Mouse (Mus musculus): ENCODE measurements around the gene Serping1. TPM values are rescaled to one million over a fixed set of nuclear protein-coding genes. Genes with fewer than 3 reads are reported as not detected.

The Serping1 gene
- total and polyA plus RNA-seq, 3 experiments, result not detected

DNA sequence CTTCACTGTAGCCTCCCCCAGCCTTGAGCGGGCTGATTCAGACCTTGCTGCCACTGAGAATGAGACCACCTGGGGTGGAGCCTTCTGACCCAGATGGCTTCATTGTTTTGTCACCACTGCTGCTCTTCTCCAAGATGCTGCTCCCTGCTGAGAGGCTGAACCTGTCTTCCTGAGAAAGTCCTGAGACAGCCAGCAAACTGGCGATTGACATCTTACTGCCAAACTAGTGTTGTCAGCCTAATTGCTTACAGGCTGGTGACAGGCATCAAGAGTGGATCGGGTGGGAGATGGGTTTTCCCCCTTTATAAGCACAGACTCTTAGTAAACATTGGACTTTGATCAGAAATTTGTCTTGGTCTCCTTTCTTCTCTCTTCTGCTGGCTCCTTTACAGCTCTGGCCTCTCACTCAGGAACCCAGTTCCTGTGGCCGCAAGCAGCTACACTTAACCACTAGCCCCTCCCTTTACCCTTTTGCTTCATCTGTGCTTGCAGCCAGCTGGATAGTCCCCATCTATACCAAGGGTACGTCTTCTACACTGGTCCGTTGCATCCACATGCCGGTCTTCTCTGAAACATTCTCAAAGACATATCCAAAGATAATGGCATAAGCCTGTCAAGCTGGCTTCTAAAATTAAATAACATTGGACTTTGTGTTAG lies 18.1 kb downstream of the Serping1 start:
- TF ChIP-seq RAD21 (IDR thresholded peaks at IDR 0.05; ENCODE audit: low read depth, low read length) (no peak), MAFK (IDR thresholded peaks at IDR 0.05; ENCODE audit: insufficient replicate concordance, low read length) (no peak), ELF1 (IDR thresholded peaks at IDR 0.05; ENCODE audit: low read depth, low read length) (no peak), ZC3H11A (IDR thresholded peaks at IDR 0.05; ENCODE audit: low read depth, low read length) (no peak), E2F4 (IDR thresholded peaks at IDR 0.05; ENCODE audit: insufficient replicate concordance, low read depth, low read length) (no peak), ZMIZ1 (IDR thresholded peaks at IDR 0.05; ENCODE audit: low read depth, low read length) (no peak), IRF4 (IDR thresholded peaks at IDR 0.05; ENCODE audit: low read depth, low read length) (no peak), JUND (conservative IDR thresholded peaks at IDR 0.05; ENCODE audit: low read depth, low read length) (no peak), MYC (IDR thresholded peaks at IDR 0.05; ENCODE audit: low read depth, low read length) (no peak), MEF2A (IDR thresholded peaks at IDR 0.05; ENCODE audit: borderline replicate concordance, low read depth, low read length) (no peak), RCOR1 (conservative IDR thresholded peaks at IDR 0.05; ENCODE audit: low read depth, low read length) (no peak), CHD2 (IDR thresholded peaks at IDR 0.05; ENCODE audit: low read length) (no peak)
- Histone ChIP-seq H3K9ac (ENCODE audit: insufficient read depth, low read depth) (no peak overlapping the region), H3K36me3 (replicated peaks in 1 of 2; ENCODE audit: control insufficient read depth in 1 of 2, insufficient read depth in 1 of 2, low read length in 1 of 2) (no peaks in the 10 kb centered on the region), H3K79me2 (replicated peaks; ENCODE audit: control insufficient read depth, extremely low read depth, insufficient read depth, poor library complexity, severe bottlenecking) (no peaks in the 10 kb centered on the region), H3K4me1 (ENCODE audit: control insufficient read depth in 1 of 2, insufficient read depth in 2 of 2) (0 out of 4 replicates have a peak, but pooled peaks cover 0 to 4% of the 10 kb centered on the region in 2 experiments), H3K4me2 (ENCODE audit: insufficient read depth, low read depth, poor library complexity, severe bottlenecking) (no peak overlapping the region), H3K9me3 (replicated peaks; ENCODE audit: low read length) (no peaks in the 10 kb centered on the region), H3K4me3 (replicated peaks in 1 of 3; ENCODE audit: low read depth in 2 of 3, low read length in 2 of 3, poor library complexity in 1 of 3) (no peak overlapping the region), H3K27me3 (replicated peaks) (peaks cover 2% of the 10 kb centered on the region), H3K27ac (ENCODE audit: insufficient read depth, low read depth) (no peak overlapping the region)
- dilution Hi-C loops (cut with MboI; ENCODE audit: extremely low pct_ligation_motif_present, extremely low pct_unique_long_range_greater_than_20kb, low sequenced_read_pairs) (no loop called here), in situ Hi-C loops (cut with MboI; ENCODE audit: low pct_ligation_motif_present, low pct_unique_long_range_greater_than_20kb, low sequenced_read_pairs) (no loop called here)
- no peak for DNase-seq (ENCODE audit: extremely low read depth)

DNA sequence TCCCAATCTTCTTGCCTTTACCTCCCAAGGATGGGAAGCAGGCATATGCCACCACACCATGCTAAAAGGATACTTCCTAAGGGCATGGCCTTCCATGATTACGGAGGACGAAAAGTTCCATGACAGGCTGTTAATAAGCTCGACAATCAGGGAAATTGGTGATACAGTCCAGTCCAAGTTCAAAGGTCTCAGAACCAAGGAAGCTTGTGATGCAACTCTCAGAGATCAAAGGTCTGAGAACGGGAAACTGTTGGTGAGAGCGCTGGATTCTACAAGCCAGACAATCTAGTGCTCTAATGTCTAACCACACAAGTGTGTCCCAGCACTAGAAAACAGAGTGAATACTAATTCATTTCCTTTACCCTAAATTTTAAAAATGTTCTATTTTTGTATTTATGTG lies 19.0 kb downstream of the Serping1 start:
- Histone ChIP-seq H3K4me2 (ENCODE audit: insufficient read depth, low read depth, poor library complexity, severe bottlenecking) (no peak overlapping the region), H3K27me3 (replicated peaks) (no peaks in the 10 kb centered on the region), H3K36me3 (replicated peaks in 1 of 2; ENCODE audit: control insufficient read depth in 1 of 2, insufficient read depth in 1 of 2, low read length in 1 of 2) (no peaks in the 10 kb centered on the region), H3K9ac (ENCODE audit: insufficient read depth, low read depth) (no peak overlapping the region), H3K4me1 (ENCODE audit: control insufficient read depth in 1 of 2, insufficient read depth in 2 of 2) (no peaks in the 10 kb centered on the region), H3K4me3 (replicated peaks in 1 of 3; ENCODE audit: low read depth in 2 of 3, low read length in 2 of 3, poor library complexity in 1 of 3) (no peak overlapping the region), H3K79me2 (replicated peaks; ENCODE audit: control insufficient read depth, extremely low read depth, insufficient read depth, poor library complexity, severe bottlenecking) (no peaks in the 10 kb centered on the region), H3K27ac (ENCODE audit: insufficient read depth, low read depth) (no peak overlapping the region), H3K9me3 (replicated peaks; ENCODE audit: low read length) (no peaks in the 10 kb centered on the region)
- dilution Hi-C loops (cut with MboI; ENCODE audit: extremely low pct_ligation_motif_present, extremely low pct_unique_long_range_greater_than_20kb, low sequenced_read_pairs) (no loop called here), in situ Hi-C loops (cut with MboI; ENCODE audit: low pct_ligation_motif_present, low pct_unique_long_range_greater_than_20kb, low sequenced_read_pairs) (no loop called here)
- TF ChIP-seq ETS1 (conservative IDR thresholded peaks at IDR 0.05; ENCODE audit: low read depth, low read length), result no peak
- no peak for TF ChIP-seq ZNF384 (IDR thresholded peaks at IDR 0.05; ENCODE audit: low read depth, low read length)
- TF ChIP-seq SMC3 (IDR thresholded peaks at IDR 0.05; ENCODE audit: low read depth, low read length), result no peak
- TF ChIP-seq UBTF (IDR thresholded peaks at IDR 0.05; ENCODE audit: low read depth, low read length), result no peak
- no peak for TF ChIP-seq ZKSCAN1 (IDR thresholded peaks at IDR 0.05; ENCODE audit: borderline replicate concordance, low read depth, low read length)
- TF ChIP-seq ZMIZ1 (IDR thresholded peaks at IDR 0.05; ENCODE audit: low read depth, low read length), result no peak
- TF ChIP-seq CHD1 (IDR thresholded peaks at IDR 0.05; ENCODE audit: low read depth, low read length), result no peak
- no peak for TF ChIP-seq GABPA (IDR thresholded peaks at IDR 0.05; ENCODE audit: insufficient replicate concordance, low read depth, low read length)
- no peak for TF ChIP-seq NRF1 (IDR thresholded peaks at IDR 0.05; ENCODE audit: low read depth, low read length)
- DNase-seq (ENCODE audit: extremely low read depth), result no peak

All from CH12.LX (cell line).